Mouse (Mus musculus): ENCODE results near the gene Klrb1b. TPM values are rescaled to one million over a fixed set of nuclear protein-coding genes. Genes with fewer than 3 reads are reported as not detected.
"Not testable (repeated sequence)": the region's sequence is repeated elsewhere in the genome, so short reads cannot be mapped to it uniquely, and the experiment has no call there.

The Klrb1b gene
- total and polyA plus RNA-seq, 3 experiments: 0.05 TPM; not detected in 2

DNA sequence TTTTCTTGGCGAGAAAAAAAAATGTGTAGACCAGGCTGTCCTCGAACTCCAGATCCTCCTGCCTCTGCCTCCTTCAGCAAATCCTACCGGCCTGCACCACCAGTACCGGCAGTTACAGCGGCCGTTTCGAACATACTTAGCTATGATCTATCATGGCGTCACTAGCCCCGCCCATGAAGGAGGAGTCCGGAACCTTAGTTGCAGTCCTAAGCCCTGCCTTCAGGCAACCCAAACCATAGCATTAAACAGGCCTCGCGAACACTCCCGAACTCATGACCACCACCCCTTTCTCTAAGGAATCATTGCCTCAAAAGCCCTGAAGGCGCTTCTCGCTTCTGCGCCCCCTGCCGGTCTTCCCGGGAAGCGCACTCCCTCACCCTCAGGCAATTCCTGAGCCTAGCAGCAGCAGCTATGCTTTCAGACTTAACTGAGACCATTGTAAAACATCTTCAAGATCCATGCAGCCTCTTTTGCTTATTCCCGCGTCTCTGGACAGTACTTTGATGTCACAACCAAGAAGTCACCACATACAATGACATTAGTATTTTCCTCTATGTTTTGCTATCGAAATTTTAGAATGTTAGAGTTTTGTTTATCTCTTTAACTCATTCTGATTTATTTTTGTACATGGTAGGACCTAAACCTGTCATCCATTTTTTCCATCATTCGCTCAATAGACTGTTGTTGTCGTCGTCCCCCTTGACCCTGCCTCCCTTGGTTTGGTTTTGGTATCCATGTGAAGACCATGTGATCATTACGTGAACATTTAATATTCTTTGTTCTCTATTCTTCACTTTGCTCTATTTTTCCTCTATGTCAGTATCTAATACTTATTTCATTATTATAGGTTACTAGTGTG is 22.9 kb downstream of the Klrb1b start:
- Histone ChIP-seq H3K9me3 (replicated peaks) (peaks cover 17% of the 10 kb centered on the region), H3K4me1 (ENCODE audit: insufficient read depth, low read depth, low read length) (peaks cover 5% of the 10 kb centered on the region; the same call in 1 of the 2 replicates), H3K36me3 (replicated peaks) (no peaks in the 10 kb centered on the region), H3K27me3 (ENCODE audit: insufficient read depth, low read length) (no peaks in the 10 kb centered on the region), H3K4me3 (ENCODE audit: low read depth, low read length) (peak overlapping the region; percentile 43; the same call in 1 of the 2 replicates)
- TF ChIP-seq POLR2AphosphoS5 (IDR thresholded peaks at IDR 0.05; ENCODE audit: insufficient replicate concordance, low read depth, low read length) (no peak), GATA2 (IDR thresholded peaks at IDR 0.05; ENCODE audit: borderline replicate concordance, low read depth, low read length) (no peak), CTCF (IDR thresholded peaks at IDR 0.05; ENCODE audit: low read depth, low read length) (peak; percentile 53; the same call in 1 of the 2 replicates)
- ATAC-seq (ENCODE audit: extremely low read depth, insufficient number of reproducible peaks, low FRiP score, poor library complexity, severe bottlenecking) (peak; percentile 85), DNase-seq (ENCODE audit: low spot score) (peak; percentile 7)

DNA sequence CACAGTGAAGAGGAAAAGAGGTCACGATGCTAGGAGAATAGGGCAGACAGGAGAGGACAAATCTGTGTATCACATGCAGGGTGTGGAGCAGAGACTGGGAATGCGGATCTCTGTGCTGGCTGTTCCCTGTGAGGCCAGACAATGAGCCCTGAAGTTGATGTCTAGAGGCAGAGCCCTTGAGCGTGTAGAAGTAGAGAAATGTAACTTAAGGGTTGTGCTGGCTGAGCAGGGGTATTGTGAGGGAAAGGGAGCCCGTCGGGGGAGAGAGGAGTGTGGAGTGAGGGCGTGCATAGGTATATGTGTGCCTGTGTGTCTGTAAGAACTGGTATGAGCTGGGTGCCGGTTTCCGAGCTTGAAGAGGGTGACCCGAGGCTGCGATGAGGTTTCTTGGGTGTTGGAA is 23.6 kb downstream of the Klrb1b start:
- TF ChIP-seq CTCF (IDR thresholded peaks at IDR 0.05; ENCODE audit: low read depth, low read length) (no peak), POLR2AphosphoS5 (IDR thresholded peaks at IDR 0.05; ENCODE audit: insufficient replicate concordance, low read depth, low read length) (no peak), GATA2 (IDR thresholded peaks at IDR 0.05; ENCODE audit: borderline replicate concordance, low read depth, low read length) (no peak), GATA1 (IDR thresholded peaks at IDR 0.05; ENCODE audit: borderline replicate concordance, low read length) (no peak), TAL1 (conservative IDR thresholded peaks at IDR 0.05; ENCODE audit: low read depth, low read length) (no peak)
- ATAC-seq (ENCODE audit: extremely low read depth, insufficient number of reproducible peaks, low FRiP score, poor library complexity, severe bottlenecking): no peak
- Histone ChIP-seq H3K36me3 (replicated peaks) (no peaks in the 10 kb centered on the region), H3K4me3 (ENCODE audit: low read depth, low read length) (peak overlapping the region; percentile 26; the same call in 1 of the 2 replicates), H3K4me1 (ENCODE audit: insufficient read depth, low read depth, low read length) (peaks cover 7% of the 10 kb centered on the region), H3K9me3 (replicated peaks) (peaks cover 17% of the 10 kb centered on the region), H3K27me3 (ENCODE audit: insufficient read depth, low read length) (no peaks in the 10 kb centered on the region)
- DNase-seq (ENCODE audit: low spot score): no peak

DNA sequence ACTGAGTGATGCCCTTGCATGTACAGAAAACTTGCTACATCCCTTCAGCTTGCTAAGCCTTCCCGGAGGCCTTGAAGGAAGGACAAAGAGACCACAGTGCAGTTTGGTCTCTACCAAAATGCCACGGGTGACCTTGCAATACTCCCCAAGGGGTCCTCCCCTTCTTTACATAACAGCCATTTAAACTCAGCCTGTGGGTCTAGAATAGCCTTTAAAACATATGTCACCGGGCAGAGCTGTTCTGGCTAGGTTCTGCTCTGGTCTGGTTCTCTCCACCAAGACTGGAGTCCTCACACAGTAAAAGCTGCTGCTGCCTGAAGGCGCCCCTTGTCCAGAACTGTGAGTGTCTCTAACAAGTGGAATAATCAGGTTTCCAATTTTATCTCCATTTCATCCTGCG is 25.4 kb downstream of the Klrb1b start:
- H3K4me1 ChIP-seq (ENCODE audit: insufficient read depth, low read depth, low read length); ATAC-seq (ENCODE audit: extremely low read depth, insufficient number of reproducible peaks, low FRiP score, poor library complexity, severe bottlenecking); H3K4me3 ChIP-seq (ENCODE audit: low read depth, low read length); DNase-seq (ENCODE audit: low spot score); H3K36me3 ChIP-seq (replicated peaks); H3K27me3 ChIP-seq (ENCODE audit: insufficient read depth, low read length): not testable (repeated sequence)
- H3K9me3 ChIP-seq (replicated peaks): peaks cover 22% of the 10 kb centered on the region

DNA sequence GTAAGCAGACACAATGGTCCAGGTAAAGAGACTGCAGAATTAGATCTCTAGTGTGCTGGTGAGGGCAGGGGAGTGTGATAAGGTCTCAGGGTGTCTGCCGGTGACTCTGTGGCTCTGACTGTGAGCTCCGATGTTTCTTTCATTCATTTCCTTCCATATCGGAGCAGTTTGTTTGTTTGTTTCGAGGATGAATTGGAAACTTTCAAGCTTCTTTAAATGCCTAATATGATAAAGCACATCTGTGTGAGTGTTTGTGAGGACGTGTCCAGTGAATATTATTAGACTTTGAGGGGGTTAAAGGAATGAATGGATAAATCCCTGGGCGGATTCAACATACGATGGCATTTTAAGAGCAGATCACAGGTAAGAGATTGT is 26.2 kb downstream of the Klrb1b start:
- TF ChIP-seq GATA2 (IDR thresholded peaks at IDR 0.05; ENCODE audit: borderline replicate concordance, low read depth, low read length): no peak
- no peak for TF ChIP-seq CTCF (IDR thresholded peaks at IDR 0.05; ENCODE audit: low read depth, low read length)
- TF ChIP-seq GATA1 (IDR thresholded peaks at IDR 0.05; ENCODE audit: borderline replicate concordance, low read length): no peak
- TF ChIP-seq POLR2AphosphoS5 (IDR thresholded peaks at IDR 0.05; ENCODE audit: insufficient replicate concordance, low read depth, low read length): no peak
- no peak for TF ChIP-seq TAL1 (conservative IDR thresholded peaks at IDR 0.05; ENCODE audit: low read depth, low read length)
- H3K4me3 ChIP-seq (ENCODE audit: low read depth, low read length): no peak overlapping the region; the same call in 1 of the 2 replicates
- H3K27me3 ChIP-seq (ENCODE audit: insufficient read depth, low read length): no peaks in the 10 kb centered on the region
- no peaks in the 10 kb centered on the region for H3K36me3 ChIP-seq (replicated peaks)
- H3K9me3 ChIP-seq (replicated peaks): peaks cover 19% of the 10 kb centered on the region
- peaks cover 7% of the 10 kb centered on the region for H3K4me1 ChIP-seq (ENCODE audit: insufficient read depth, low read depth, low read length)
- DNase-seq (ENCODE audit: low spot score): no peak
- no peak for ATAC-seq (ENCODE audit: extremely low read depth, insufficient number of reproducible peaks, low FRiP score, poor library complexity, severe bottlenecking)

DNA sequence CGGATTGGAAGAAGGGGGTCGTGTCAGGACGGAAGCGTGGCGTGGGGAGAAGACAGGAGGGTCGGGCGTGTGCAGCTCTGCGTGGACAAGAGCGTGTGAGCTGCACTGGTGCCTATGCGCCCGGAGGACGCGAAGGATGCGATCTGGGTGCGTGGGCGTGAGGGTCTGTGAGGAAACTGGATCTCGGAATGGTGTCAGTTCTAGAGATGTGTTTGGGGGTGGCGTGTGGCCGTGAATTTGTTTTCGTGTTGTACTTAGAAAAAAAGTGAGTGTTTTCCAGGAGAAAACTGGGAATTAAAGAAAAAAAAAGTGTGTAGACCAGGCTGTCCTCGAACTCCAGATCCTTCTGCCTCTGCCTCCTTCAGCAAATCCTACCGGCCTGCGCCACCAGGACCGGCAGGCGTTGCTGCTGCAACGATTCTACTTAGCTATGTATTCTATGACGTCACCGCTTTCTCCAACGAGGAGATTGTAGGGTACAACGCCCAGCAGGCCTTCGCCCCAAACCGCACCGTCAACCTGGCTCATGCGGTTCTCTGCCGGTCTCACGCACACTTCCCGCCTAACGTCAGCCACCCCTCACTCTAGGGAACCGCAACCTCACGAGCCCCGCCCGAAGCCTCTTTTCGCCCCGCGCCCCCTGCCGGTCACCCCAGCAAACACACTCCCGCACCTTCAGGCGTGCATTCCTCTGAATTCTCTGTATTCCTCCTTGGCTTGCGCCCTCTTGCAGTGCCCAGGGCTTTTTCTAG is 26.8 kb downstream of the Klrb1b start:
- Histone ChIP-seq H3K9me3 (replicated peaks) (peaks cover 17% of the 10 kb centered on the region), H3K4me3 (ENCODE audit: low read depth, low read length) (peak overlapping the region; percentile 74)
- DNase-seq (ENCODE audit: low spot score); H3K4me1 ChIP-seq (ENCODE audit: insufficient read depth, low read depth, low read length); H3K36me3 ChIP-seq (replicated peaks); H3K27me3 ChIP-seq (ENCODE audit: insufficient read depth, low read length): not testable (repeated sequence)
- peak; percentile 41 for ATAC-seq (ENCODE audit: extremely low read depth, insufficient number of reproducible peaks, low FRiP score, poor library complexity, severe bottlenecking)

DNA sequence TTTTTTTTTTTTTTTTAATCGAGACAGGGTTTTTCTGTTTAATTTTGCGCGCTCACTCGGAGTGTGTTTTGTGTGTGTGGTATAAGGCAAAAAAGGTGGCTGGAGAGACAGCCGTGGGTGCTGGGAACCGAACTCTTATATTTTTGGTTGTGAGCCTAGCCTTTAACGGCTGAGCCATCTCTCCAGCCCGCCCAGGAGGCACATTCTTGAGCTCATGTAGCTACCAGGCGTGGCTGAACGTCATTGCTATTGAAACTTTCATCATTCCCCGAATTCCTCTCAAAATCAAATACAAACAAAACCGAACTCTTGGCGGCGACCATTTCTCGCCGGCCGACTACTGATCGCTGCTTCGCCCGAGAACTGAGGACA is 27.4 kb downstream of the Klrb1b start:
- Histone ChIP-seq H3K9me3 (replicated peaks) (peaks cover 17% of the 10 kb centered on the region), H3K4me3 (ENCODE audit: low read depth, low read length) (peak overlapping the region; percentile 74)
- not testable (repeated sequence) for H3K27me3 ChIP-seq (ENCODE audit: insufficient read depth, low read length); ATAC-seq (ENCODE audit: extremely low read depth, insufficient number of reproducible peaks, low FRiP score, poor library complexity, severe bottlenecking); H3K36me3 ChIP-seq (replicated peaks); H3K4me1 ChIP-seq (ENCODE audit: insufficient read depth, low read depth, low read length); DNase-seq (ENCODE audit: low spot score)

Measured in G1E (cell line).